8 mouse cellular contexts compared by ENCODE assay signal in the genomic region with DNA sequence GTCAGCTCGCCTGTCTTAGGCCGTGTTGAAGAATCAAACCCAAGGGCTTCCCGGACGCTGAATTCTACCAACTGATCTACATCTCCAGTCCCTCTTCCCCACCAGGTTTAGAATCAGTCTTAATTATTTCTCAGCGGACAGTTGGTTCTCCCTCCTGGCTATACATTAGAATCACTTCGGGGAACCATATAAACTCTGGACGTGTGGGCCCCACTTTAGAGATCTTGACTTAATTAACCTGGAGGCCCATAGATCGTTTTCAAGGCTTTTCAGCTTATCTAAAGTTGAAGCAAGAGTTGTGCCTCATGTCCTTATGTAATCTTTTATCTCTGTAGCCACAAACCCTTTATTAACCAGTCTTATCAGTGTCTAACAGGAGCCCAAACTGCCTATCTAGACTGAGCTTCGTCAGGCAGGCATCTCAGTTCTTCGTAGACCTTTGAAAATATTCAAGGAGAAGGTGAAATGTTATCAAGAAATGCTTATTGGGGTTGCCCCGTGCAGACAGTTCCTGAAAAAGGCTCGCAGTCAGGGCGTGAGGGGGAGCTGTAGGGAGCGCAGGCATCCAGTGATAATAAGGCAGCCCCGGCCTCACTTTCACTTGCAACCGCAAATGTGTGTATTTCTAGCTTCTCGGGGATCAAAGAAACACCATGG. TPM values are rescaled to one million over a fixed set of nuclear protein-coding genes. Genes with fewer than 3 reads are reported as not detected.
DNase-seq lines count a peak whose midpoint lies in the region; ATAC-seq and TF ChIP-seq lines count a peak whose summit lies in the region.

No protein-coding gene starts in this region.

- H3K27me3 ChIP-seq in heart, embryonic 16.5 days (ENCODE audit: control insufficient read depth, insufficient read depth, low read length) = no peaks in the 10 kb centered on the region
- no peaks in the 10 kb centered on the region for H3K27me3 ChIP-seq in liver, embryonic 11.5 days (replicated peaks; ENCODE audit: control insufficient read depth, insufficient read depth, low read length)
- no peaks in the 10 kb centered on the region for H3K27me3 ChIP-seq in stomach, embryonic 15.5 days (replicated peaks)

- no peaks in the 10 kb centered on the region for H3K36me3 ChIP-seq in heart, embryonic 16.5 days (ENCODE audit: control insufficient read depth, insufficient read depth)
- H3K36me3 ChIP-seq in liver, embryonic 11.5 days (ENCODE audit: control insufficient read depth, insufficient read depth, low read length) = peaks cover 4% of the 10 kb centered on the region; the same call in 1 of the 2 replicates
- no peaks in the 10 kb centered on the region for H3K36me3 ChIP-seq in stomach, embryonic 15.5 days

- peaks cover 8% of the 10 kb centered on the region for H3K4me1 ChIP-seq in heart, embryonic 16.5 days (ENCODE audit: control insufficient read depth, insufficient read depth, low read length)
- peaks cover 16% of the 10 kb centered on the region; the same call in 1 of the 2 replicates for H3K4me1 ChIP-seq in liver, embryonic 11.5 days (replicated peaks; ENCODE audit: control insufficient read depth, insufficient read depth, low read length)
- 0 out of 2 replicates have a peak, but pooled peaks cover 5% of the 10 kb centered on the region for H3K4me1 ChIP-seq in stomach, embryonic 15.5 days

- peak overlapping the region; percentile 75 for H3K4me3 ChIP-seq in heart, embryonic 16.5 days (ENCODE audit: low read length)
- peak overlapping the region; percentile 81 for H3K4me3 ChIP-seq in liver, embryonic 11.5 days (ENCODE audit: low read depth, low read length)
- H3K4me3 ChIP-seq in stomach, embryonic 15.5 days (replicated peaks) = peak overlapping the region; percentile 93

- peak overlapping the region; percentile 40 for H3K27ac ChIP-seq in heart, embryonic 16.5 days (ENCODE audit: low read length)
- H3K27ac ChIP-seq in liver, embryonic 11.5 days (ENCODE audit: low read depth, low read length) = peak overlapping the region; percentile 99
- peak overlapping the region; percentile 55; the same call in 1 of the 2 replicates for H3K27ac ChIP-seq in stomach, embryonic 15.5 days

- H3K9me3 ChIP-seq in heart, embryonic 16.5 days (replicated peaks; ENCODE audit: control insufficient read depth, low read length) = no peaks in the 10 kb centered on the region
- H3K9me3 ChIP-seq in liver, embryonic 11.5 days (ENCODE audit: control insufficient read depth, low read length) = no peaks in the 10 kb centered on the region
- no peaks in the 10 kb centered on the region for H3K9me3 ChIP-seq in stomach, embryonic 15.5 days

- 0 out of 2 replicates have a peak, but pooled peaks have one; percentile 6 for TF ChIP-seq CTCF in brain, embryonic 14.5 days (IDR thresholded peaks at IDR 0.05; ENCODE audit: borderline replicate concordance, extremely low read depth, insufficient read depth, insufficient read length)

- no peak for TF ChIP-seq POLR2A in brain, embryonic 14.5 days (IDR thresholded peaks at IDR 0.05; ENCODE audit: borderline replicate concordance, extremely low read depth, insufficient read depth, insufficient read length, poor library complexity, severe bottlenecking)

- 5% methylated on average over 17 of the region's 17 CpGs for WGBS in heart, embryonic 16.5 days
- 4% methylated on average over 17 of the region's 17 CpGs for WGBS in liver, embryonic 11.5 days
- WGBS in stomach, embryonic 15.5 days = 7% methylated on average over 17 of the region's 17 CpGs

- peak; percentile 62 for ATAC-seq in heart, embryonic 16.5 days (replicated peaks; ENCODE audit: extremely low read depth, insufficient read depth, low FRiP score)
- peak; percentile 86 for ATAC-seq in liver, embryonic 11.5 days (replicated peaks; ENCODE audit: low FRiP score)
- ATAC-seq in stomach, embryonic 15.5 days (ENCODE audit: insufficient read depth, low FRiP score, low read depth) = peak; percentile 54
- no peak; the same call in 1 of the 2 replicates for ATAC-seq in cerebellum, adult (ENCODE audit: insufficient number of reproducible peaks, low FRiP score, low TSS enrichment)

- peak overlapping the region; percentile 81 for H3K9ac ChIP-seq in heart, embryonic 16.5 days (ENCODE audit: low read length)
- H3K9ac ChIP-seq in liver, embryonic 11.5 days (ENCODE audit: low read depth, low read length) = peak overlapping the region; percentile 83
- no peak overlapping the region for H3K9ac ChIP-seq in stomach, embryonic 15.5 days

- DNase-seq in layer of hippocampus, adult 9-10 months (ENCODE audit: low spot score) = peak; percentile 16
- no peak for DNase-seq in layer of hippocampus, postnatal 36 days
- no peak for DNase-seq in brain, embryonic 14.5 days (ENCODE audit: low read depth)
- peak; percentile 54 for DNase-seq in liver, embryonic 11.5 days (ENCODE audit: low spot score)
- DNase-seq in spleen, postnatal 14 days (ENCODE audit: low spot score in 2 of 2) = no peak

- H3K4me2 ChIP-seq in heart, embryonic 16.5 days (ENCODE audit: low read depth, low read length) = peak overlapping the region; percentile 89
- peak overlapping the region; percentile 72 for H3K4me2 ChIP-seq in liver, embryonic 11.5 days
- peak overlapping the region; percentile 68 for H3K4me2 ChIP-seq in stomach, embryonic 15.5 days

RNA-seq across cellular contexts. Expression of gene Cep70, which starts 0.5 kb away (rescaled TPM):
- total RNA-seq in layer of hippocampus, postnatal 36 days (2021) = 10 to 100 TPM; 25.8 to 27.5 TPM
- 32.7 and 34.0 TPM in 2 replicates for polyA plus RNA-seq in brain, embryonic 14.5 days (2012; rRNA removed)
- polyA plus RNA-seq in heart, embryonic 16.5 days (2015; fragmentation: Nextera tagmentation; extraction: Ambion mirVana) = 23.9 and 25.2 TPM in 2 replicates
- polyA plus RNA-seq in liver, embryonic 11.5 days (2014; fragmentation: Nextera tagmentation; extraction: Ambion mirVana) = 45.8 and 49.9 TPM in 2 replicates
- 30.0 and 32.9 TPM in 2 replicates for polyA plus RNA-seq in stomach, embryonic 15.5 days (2015; fragmentation: Nextera tagmentation; extraction: Ambion mirVana)

RNA-seq across cellular contexts. Expression of gene Faiml, which starts 5.6 kb away (rescaled TPM):
- not detected for total RNA-seq in layer of hippocampus, postnatal 36 days (2021)
- not detected in 2 replicates for polyA plus RNA-seq in brain, embryonic 14.5 days (2012; rRNA removed)
- not detected in 2 replicates for polyA plus RNA-seq in heart, embryonic 16.5 days (2015; fragmentation: Nextera tagmentation; extraction: Ambion mirVana)
- polyA plus RNA-seq in liver, embryonic 11.5 days (2014; fragmentation: Nextera tagmentation; extraction: Ambion mirVana) = not detected in 2 replicates
- not detected in 2 replicates for polyA plus RNA-seq in stomach, embryonic 15.5 days (2015; fragmentation: Nextera tagmentation; extraction: Ambion mirVana)

Comparison
In these comparisons a context has a peak if more than half of its experiments do, and no peak if none do; other contexts are left out.
1. DNase-seq: peak in layer of hippocampus, adult 9-10 months (single experiment) and liver, embryonic 11.5 days (single experiment); none in layer of hippocampus, postnatal 36 days (0 of 2), brain, embryonic 14.5 days (single experiment) and spleen, postnatal 14 days (0 of 2).
2. H3K27ac ChIP-seq: peak in every context shown above with its lines; median percentile 99 in liver, embryonic 11.5 days; 55 in stomach, embryonic 15.5 days; 40 in heart, embryonic 16.5 days.
3. Peak in every context shown above with its lines, with median percentiles within 50 percentile points of each other: H3K4me2 ChIP-seq and H3K4me3 ChIP-seq.